Mouse (Mus musculus): Measurements from ENCODE around the gene Vps33b. TPM values are rescaled to one million over a fixed set of nuclear protein-coding genes. Genes with fewer than 3 reads are reported as not detected.

Gene Vps33b
- polyA plus RNA-seq (2012; rRNA removed): 6.2 and 6.8 TPM in 2 replicates

GRCm38 (mm10) chr7:80268897-80269750 lies at the start of gene Vps33b:
Vps33b (plus strand) TSS chr7:80269649.

GRCm38 (mm10) chr7:80232489-80233029 lies 36.9 kb upstream of the Vps33b start, which contains the start of the genes Cib1 and Gdpgp1:
Cib1 (minus strand) TSS chr7:80232813.
Gdpgp1 (plus strand) TSS chr7:80232865.

GRCm38 (mm10) chr7:80246148-80246721 lies 23.2 kb upstream of the Vps33b start, which contains the start of gene Ttll13:
Ttll13 (plus strand) TSS chr7:80246376.

GRCm38 (mm10) chr7:80260625-80261371 lies 8.7 kb upstream of the Vps33b start, which contains the start of gene Ngrn:
Ngrn (plus strand) TSS chr7:80261215.

GRCm38 (mm10) chr7:80294062-80294763 lies 24.8 kb downstream of the Vps33b start, which contains the start of gene Prc1:
Prc1 (plus strand) TSS chr7:80294450.

GRCm38 (mm10) chr7:80324043-80324815 lies 54.8 kb downstream of the Vps33b start, which contains the start of gene Rccd1:
Rccd1 (minus strand) TSS chr7:80324454.

GRCm38 (mm10) chr7:80340793-80341192 lies 71.3 kb downstream of the Vps33b start, which contains the start of gene Unc45a:
Unc45a (minus strand) TSS chr7:80341005.

Other genes starting within 250 kb of the Vps33b start
- 4.7 and 6.0 TPM in 2 replicates for gene Zfp710, start 244.8 kb upstream of the Vps33b start, polyA plus RNA-seq (2012; rRNA removed)
- gene Idh2, start 154.3 kb upstream of the Vps33b start, polyA plus RNA-seq (2012; rRNA removed): 84.3 and 92.1 TPM in 2 replicates
- 5.0 and 6.6 TPM in 2 replicates for gene Sema4b, start 82.8 kb upstream of the Vps33b start, polyA plus RNA-seq (2012; rRNA removed)
- 38.5 and 47.4 TPM in 2 replicates for gene Cib1, start 36.8 kb upstream of the Vps33b start, polyA plus RNA-seq (2012; rRNA removed)
- gene Gdpgp1, start 36.8 kb upstream of the Vps33b start, polyA plus RNA-seq (2012; rRNA removed): 1.0 and 1.4 TPM in 2 replicates
- gene Ttll13, start 23.3 kb upstream of the Vps33b start, polyA plus RNA-seq (2012; rRNA removed): 0.10 and 0.21 TPM in 2 replicates
- gene Ngrn, start 8.4 kb upstream of the Vps33b start, polyA plus RNA-seq (2012; rRNA removed): 20.7 and 23.5 TPM in 2 replicates
- 75.5 and 83.4 TPM in 2 replicates for gene Prc1, start 24.8 kb downstream of the Vps33b start, polyA plus RNA-seq (2012; rRNA removed)
- 6.0 and 6.9 TPM in 2 replicates for gene Rccd1, start 54.8 kb downstream of the Vps33b start, polyA plus RNA-seq (2012; rRNA removed)
- 6.9 and 7.2 TPM in 2 replicates for gene Unc45a, start 71.4 kb downstream of the Vps33b start, polyA plus RNA-seq (2012; rRNA removed)
- gene Hddc3, start 73.5 kb downstream of the Vps33b start, polyA plus RNA-seq (2012; rRNA removed): 4.5 and 4.8 TPM in 2 replicates
- 4.1 and 4.7 TPM in 2 replicates for gene Man2a2, start 101.7 kb downstream of the Vps33b start, polyA plus RNA-seq (2012; rRNA removed)
- 9.3 and 12.6 TPM in 2 replicates for gene Fes, start 118.3 kb downstream of the Vps33b start, polyA plus RNA-seq (2012; rRNA removed)
- 5.0 and 5.9 TPM in 2 replicates for gene Furin, start 135.8 kb downstream of the Vps33b start, polyA plus RNA-seq (2012; rRNA removed)